Mouse (Mus musculus) cortical plate, adult 2 months (tissue): Measurements from ENCODE around the gene Pagr1a.

Experiments used
- CTCF ChIP-seq: fragments of 200-500 bp; IDR thresholded peaks from 2 replicates; pipeline ENCODE4 v1.5.1; 2011; ENCODE audit warnings: mild to moderate bottlenecking, control low read depth, low read length; ENCODE audit not compliant: insufficient read depth; ENCODE audit errors: extremely low read depth
- POLR2A ChIP-seq: fragments of 200-500 bp; IDR thresholded peaks from 2 replicates; pipeline ENCODE4 v1.6.1; 2011; ENCODE audit warnings: mild to moderate bottlenecking, low read length, control low read depth; ENCODE audit not compliant: insufficient read depth; ENCODE audit errors: extremely low read depth

DNA sequence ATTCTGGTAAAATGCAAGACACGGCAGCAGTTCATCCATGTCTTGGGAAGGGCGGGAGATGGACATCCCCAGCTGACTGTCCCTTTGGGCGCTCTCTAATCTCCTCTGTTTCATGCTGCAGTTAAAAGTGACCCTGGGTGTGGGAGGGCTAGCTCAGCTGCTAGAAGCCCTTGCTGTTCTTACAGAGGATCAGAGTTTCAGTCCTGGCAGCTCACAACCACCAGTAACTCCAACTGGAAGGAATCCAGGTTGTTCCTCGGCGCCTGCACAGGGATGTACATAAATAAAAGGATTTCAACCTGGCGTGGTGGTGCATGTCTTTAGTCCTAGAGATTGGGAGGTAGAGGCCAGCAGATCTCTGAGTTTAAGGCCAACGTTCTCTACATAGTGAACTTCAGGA, 34.0 kb downstream of the Pagr1a start:
- TF ChIP-seq CTCF, result no peak
- no peak for TF ChIP-seq POLR2A
